Mouse (Mus musculus): ENCODE measurements around the gene Opn1mw.

DNA sequence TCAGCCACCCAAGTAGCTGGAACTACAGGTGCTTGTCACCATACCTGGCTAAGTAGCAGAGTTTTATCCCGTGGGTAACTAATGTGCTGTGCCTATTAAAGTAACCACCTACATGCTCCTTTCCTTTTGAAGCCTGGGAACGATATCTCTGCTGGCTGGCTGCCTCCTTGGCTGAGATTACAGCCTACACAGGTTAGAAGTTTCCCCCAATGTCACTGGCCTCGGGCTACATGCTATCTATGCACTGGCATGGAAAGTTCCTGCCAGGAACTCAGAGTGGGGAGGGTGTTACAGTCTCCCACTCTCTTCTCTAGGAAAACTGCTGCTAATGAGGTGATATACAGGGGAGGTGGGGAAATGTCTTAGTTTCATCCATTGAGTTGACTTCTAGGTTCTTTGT is 18.5 kb upstream of the Opn1mw start:
- TF ChIP-seq CTCF (IDR thresholded peaks at IDR 0.05; ENCODE audit: control insufficient read depth, insufficient read depth, insufficient read length) (no peak), CEBPB (IDR thresholded peaks at IDR 0.05; ENCODE audit: low read depth) (no peak), MAX (IDR thresholded peaks at IDR 0.05) (no peak)
